Mouse (Mus musculus) ES-E14 (cell line): ENCODE measurements around the gene Ppp2r3d.

Experiments
- HCFC1 ChIP-seq: IDR thresholded peaks from 2 replicates; pipeline ENCODE4 v1.6.1; 2012; ENCODE audit warnings: low read length, inconsistent platforms, borderline replicate concordance; ENCODE audit not compliant: insufficient read depth
- MAFK ChIP-seq: IDR thresholded peaks from 2 replicates; pipeline ENCODE4 v1.6.1; 2014; ENCODE audit warnings: mild to moderate bottlenecking, low read depth, low read length, inconsistent platforms; ENCODE audit not compliant: insufficient read depth
- ZNF384 ChIP-seq: IDR thresholded peaks from 2 replicates; pipeline ENCODE4 v1.6.1; 2012; ENCODE audit warnings: low read depth, low read length, inconsistent platforms

GRCm38 (mm10) chr9:124438686-124439346, 37.9 kb downstream of the Ppp2r3d start:
- no peak for TF ChIP-seq ZNF384
- no peak for TF ChIP-seq MAFK
- TF ChIP-seq HCFC1 = no peak
